In genomic region chr12:54695511-54696241, GRCm38 (mm10) we compare ENCODE assay signal across 8 mouse cellular contexts. TPM values are rescaled to one million over a fixed set of nuclear protein-coding genes. Genes with fewer than 3 reads are reported as not detected.
DNase-seq lines count a peak whose midpoint lies in the region; ATAC-seq and TF ChIP-seq lines count a peak whose summit lies in the region.

Eapp (minus strand) TSS chr12:54695897.

- peaks cover 9% of the 10 kb centered on the region for H3K79me2 ChIP-seq in MEL (ENCODE audit: control insufficient read depth, insufficient read depth, low read length, poor library complexity)

- peak within 1 kb of the TSS; percentile 73 to 81 for H3K4me3 ChIP-seq in MEL (ENCODE audit: control insufficient read depth in 1 of 2, insufficient read depth in 1 of 2, low read depth in 2 of 2, low read length in 2 of 2)
- peak within 1 kb of the TSS; percentile 74 for H3K4me3 ChIP-seq in cerebellum, adult 2 months (replicated peaks; ENCODE audit: insufficient read depth, low read depth, low read length)
- peak within 1 kb of the TSS; percentile 95 for H3K4me3 ChIP-seq in lung, embryonic 16.5 days (ENCODE audit: low read length)

- peak within 1 kb of the TSS; percentile 82 for H3K4me2 ChIP-seq in lung, embryonic 16.5 days (ENCODE audit: low read depth, low read length)

- under 1% methylated on average over 57 of the region's 57 CpGs for WGBS in cerebellum, adult 2 months
- WGBS in lung, embryonic 16.5 days, result under 1% methylated on average over 57 of the region's 57 CpGs

- peak in 2 of 3 experiments; percentile 33 to 50; a peak in 4 of 6 replicates for TF ChIP-seq CTCF in MEL (IDR thresholded peaks at IDR 0.05 in 2 of 3, conservative IDR thresholded peaks at IDR 0.05 in 1 of 3; ENCODE audit: control insufficient read depth in 1 of 3, insufficient read depth in 1 of 3, low read depth in 2 of 3, low read length in 3 of 3, poor library complexity in 1 of 3, severe bottlenecking in 1 of 3)
- no peak for TF ChIP-seq CTCF in cerebellum, adult 2 months (IDR thresholded peaks at IDR 0.05; ENCODE audit: borderline replicate concordance, insufficient read depth, low read depth, low read length)

- peak; percentile 74 to 93 for TF ChIP-seq POLR2A in MEL (IDR thresholded peaks at IDR 0.05; ENCODE audit: control insufficient read depth in 1 of 2, insufficient read depth in 1 of 2, low read depth in 1 of 2, low read length in 2 of 2, poor library complexity in 1 of 2)
- TF ChIP-seq POLR2A in cerebellum, adult 2 months (IDR thresholded peaks at IDR 0.05; ENCODE audit: borderline replicate concordance, insufficient read depth, low read length), result peak; percentile 70

- peaks cover 2 to 11% of the 10 kb centered on the region in 2 experiments; a peak in 3 of 4 replicates for H3K36me3 ChIP-seq in MEL (ENCODE audit: control insufficient read depth in 1 of 2, insufficient read depth in 2 of 2, low read length in 2 of 2)
- peaks cover 5% of the 10 kb centered on the region; the same call in 1 of the 2 replicates for H3K36me3 ChIP-seq in lung, embryonic 16.5 days (ENCODE audit: control insufficient read depth, insufficient read depth, low read length)

- peaks cover 3 to 13% of the 10 kb centered on the region in 2 experiments; a peak in 3 of 4 replicates for H3K4me1 ChIP-seq in MEL (ENCODE audit: control insufficient read depth in 1 of 2, insufficient read depth in 2 of 2, low read length in 2 of 2)
- H3K4me1 ChIP-seq in cerebellum, adult 2 months (ENCODE audit: control insufficient read depth, insufficient read depth, low read length), result peaks cover 4% of the 10 kb centered on the region
- peaks cover 3% of the 10 kb centered on the region for H3K4me1 ChIP-seq in lung, embryonic 16.5 days (replicated peaks; ENCODE audit: control insufficient read depth, insufficient read depth, low read length)

- peak within 1 kb of the TSS; percentile 86 for H3K27ac ChIP-seq in MEL (ENCODE audit: control insufficient read depth, low read depth, low read length)
- H3K27ac ChIP-seq in cerebellum, adult 2 months (ENCODE audit: insufficient read depth, low read length), result peak within 1 kb of the TSS; percentile 81
- peak within 1 kb of the TSS; percentile 98 for H3K27ac ChIP-seq in lung, embryonic 16.5 days (ENCODE audit: low read length)

- peak; percentile 98 for DNase-seq in MEL (ENCODE audit: low read depth, low spot score)
- peak; percentile 97 to 98 for DNase-seq in cerebellum, adult 2 months
- peak; percentile 92 for DNase-seq in forelimb bud, embryonic 11.5 days (ENCODE audit: low read depth, low spot score)
- peak; percentile 83 for DNase-seq in layer of hippocampus, adult 9-10 months (ENCODE audit: low spot score)
- DNase-seq in ovary, postnatal 10 days (ENCODE audit: low spot score), result peak; percentile 88
- peak; percentile 93 to 96 for DNase-seq in thymus, postnatal 10 days (ENCODE audit: low spot score in 2 of 2)

- TF ChIP-seq RAD21 in MEL (IDR thresholded peaks at IDR 0.05; ENCODE audit: low read depth, low read length), result no peak

- H3K27me3 ChIP-seq in MEL (ENCODE audit: control insufficient read depth in 1 of 2, insufficient read depth in 2 of 2, low read length in 2 of 2), result no peaks in the 10 kb centered on the region
- no peaks in the 10 kb centered on the region for H3K27me3 ChIP-seq in cerebellum, adult 2 months (ENCODE audit: control insufficient read depth, insufficient read depth, low read length)
- H3K27me3 ChIP-seq in lung, embryonic 16.5 days (ENCODE audit: control insufficient read depth, insufficient read depth, low read depth, low read length), result no peaks in the 10 kb centered on the region

- peak within 1 kb of the TSS; percentile 91 for H3K9ac ChIP-seq in MEL (ENCODE audit: control insufficient read depth, low read depth, low read length, poor library complexity, severe bottlenecking)
- peak within 1 kb of the TSS; percentile 92 for H3K9ac ChIP-seq in lung, embryonic 16.5 days (ENCODE audit: low read length)

- ATAC-seq in hematopoietic stem cell, adult 5-6 weeks (replicated peaks in 1 of 2; ENCODE audit: insufficient read depth in 1 of 2, low FRiP score in 2 of 2, low TSS enrichment in 1 of 2, low read depth in 1 of 2, poor library complexity in 2 of 2, severe bottlenecking in 2 of 2), result peak; percentile 81 to 83
- peak; percentile 93 for ATAC-seq in lung, embryonic 16.5 days (ENCODE audit: low read depth)

- TF ChIP-seq EP300 in MEL (IDR thresholded peaks at IDR 0.05; ENCODE audit: low read depth in 1 of 2, low read length in 2 of 2), result no peak

- no peaks in the 10 kb centered on the region for H3K9me3 ChIP-seq in MEL (replicated peaks; ENCODE audit: insufficient read depth, low read length)
- H3K9me3 ChIP-seq in lung, embryonic 16.5 days (ENCODE audit: control insufficient read depth, low read length), result no peaks in the 10 kb centered on the region

TF ChIP-seq in MEL, 35 proteins besides CTCF, POLR2A, EP300 and RAD21:
- peak; percentile 37; the same call in 1 of the 2 replicates for TF ChIP-seq MXI1 (IDR thresholded peaks at IDR 0.05; ENCODE audit: low read depth, low read length)
- TF ChIP-seq GABPA (IDR thresholded peaks at IDR 0.05; ENCODE audit: low read depth, low read length), result no peak
- TF ChIP-seq BHLHE40 (IDR thresholded peaks at IDR 0.05; ENCODE audit: borderline replicate concordance, low read depth, low read length), result no peak
- TF ChIP-seq MAX (IDR thresholded peaks at IDR 0.05; ENCODE audit: low read length), result no peak
- no peak for TF ChIP-seq MAFK (IDR thresholded peaks at IDR 0.05; ENCODE audit: borderline replicate concordance, low read depth, low read length)
- TF ChIP-seq ZKSCAN1 (IDR thresholded peaks at IDR 0.05; ENCODE audit: low read depth, low read length), result no peak
- no peak for TF ChIP-seq MYB (IDR thresholded peaks at IDR 0.05; ENCODE audit: low read depth, low read length)
- 0 out of 2 replicates have a peak, but pooled peaks have one; percentile 6 for TF ChIP-seq MYC (IDR thresholded peaks at IDR 0.05; ENCODE audit: low read depth, low read length)
- peak; percentile 70; the same call in 1 of the 2 replicates for TF ChIP-seq POLR2AphosphoS2 (IDR thresholded peaks at IDR 0.05; ENCODE audit: low read length)
- TF ChIP-seq POLR2AphosphoS5 (IDR thresholded peaks at IDR 0.05; ENCODE audit: borderline replicate concordance, low read depth, low read length), result peak; percentile 77; the same call in 1 of the 2 replicates
- TF ChIP-seq TCF12 (IDR thresholded peaks at IDR 0.05; ENCODE audit: low read depth, low read length), result no peak; the same call in 1 of the 2 replicates
- TF ChIP-seq SMC3 (IDR thresholded peaks at IDR 0.05; ENCODE audit: low read depth, low read length), result no peak
- TF ChIP-seq E2F4 (IDR thresholded peaks at IDR 0.05; ENCODE audit: borderline replicate concordance, low read depth, low read length), result no peak
- TF ChIP-seq NRF1 (IDR thresholded peaks at IDR 0.05; ENCODE audit: insufficient read depth, low read depth, low read length, poor library complexity, severe bottlenecking), result peak; percentile 92
- TF ChIP-seq TAL1 (IDR thresholded peaks at IDR 0.05; ENCODE audit: low read length), result no peak
- no peak for TF ChIP-seq MEF2A (IDR thresholded peaks at IDR 0.05; ENCODE audit: extremely low read depth, insufficient replicate concordance, low read depth, low read length, poor library complexity, severe bottlenecking)
- no peak for TF ChIP-seq ZMIZ1 (IDR thresholded peaks at IDR 0.05; ENCODE audit: low read depth, low read length)
- TF ChIP-seq KAT2A (conservative IDR thresholded peaks at IDR 0.05; ENCODE audit: low read depth, low read length), result peak; percentile 94
- TF ChIP-seq ETS1 (IDR thresholded peaks at IDR 0.05; ENCODE audit: low read depth, low read length), result peak; percentile 55; the same call in 1 of the 2 replicates
- TF ChIP-seq TBP (IDR thresholded peaks at IDR 0.05; ENCODE audit: low read depth, low read length), result peak; percentile 66; the same call in 1 of the 2 replicates
- no peak for TF ChIP-seq ZC3H11A (IDR thresholded peaks at IDR 0.05; ENCODE audit: low read depth, low read length)
- no peak for TF ChIP-seq GATA1 (IDR thresholded peaks at IDR 0.05; ENCODE audit: low read depth, low read length)
- no peak for TF ChIP-seq CHD2 (IDR thresholded peaks at IDR 0.05; ENCODE audit: low read length)
- TF ChIP-seq HCFC1 (IDR thresholded peaks at IDR 0.05; ENCODE audit: low read depth, low read length), result peak; percentile 95
- no peak; the same call in 1 of the 2 replicates for TF ChIP-seq MAZ (IDR thresholded peaks at IDR 0.05; ENCODE audit: low read depth, low read length)
- peak; percentile 96 for TF ChIP-seq SIN3A (IDR thresholded peaks at IDR 0.05; ENCODE audit: low read length)
- TF ChIP-seq UBTF (IDR thresholded peaks at IDR 0.05; ENCODE audit: borderline replicate concordance, insufficient read depth, low read depth, low read length), result no peak; the same call in 1 of the 2 replicates
- no peak for TF ChIP-seq CHD1 (IDR thresholded peaks at IDR 0.05; ENCODE audit: low read depth, low read length)
- TF ChIP-seq USF1 (IDR thresholded peaks at IDR 0.05; ENCODE audit: low read depth, low read length), result peak; percentile 34; the same call in 1 of the 2 replicates
- no peak for TF ChIP-seq RCOR1 (IDR thresholded peaks at IDR 0.05; ENCODE audit: low read depth, low read length)
- peak; percentile 99 for TF ChIP-seq ELF1 (IDR thresholded peaks at IDR 0.05; ENCODE audit: low read depth, low read length)
- peak; percentile 77 for TF ChIP-seq NELFE (IDR thresholded peaks at IDR 0.05; ENCODE audit: low read depth, low read length)
- no peak for TF ChIP-seq ZNF384 (IDR thresholded peaks at IDR 0.05; ENCODE audit: low read depth, low read length)
- TF ChIP-seq JUND (IDR thresholded peaks at IDR 0.05; ENCODE audit: low read depth, low read length), result no peak
- no peak for TF ChIP-seq USF2 (IDR thresholded peaks at IDR 0.05; ENCODE audit: borderline replicate concordance in 1 of 2, insufficient read depth in 1 of 2, low read depth in 1 of 2, low read length in 2 of 2)
TF ChIP-seq in MEL: peak in this region for 13.

RNA-seq across cellular contexts. Expression of gene Eapp, which starts in this region (rescaled TPM):
- 45.6 and 50.4 TPM in 2 replicates for total RNA-seq in MEL (2012; rRNA removed)
- 10 to 100 TPM in 1 of 2 experiments, not detected in 1; 50.7 TPM for polyA plus RNA-seq in MEL (2012; ENCODE audit: insufficient read depth in 1 of 2, insufficient read length in 2 of 2, low read depth in 1 of 2, low replicate concordance in 2 of 2, missing spikeins in 1 of 2)
- polyA plus RNA-seq in cerebellum, adult 2 months (2012; rRNA removed), result 27.4 and 28.6 TPM in 2 replicates
- total RNA-seq in hematopoietic stem cell, adult 5-6 weeks (2017), result 66.3 and 116 TPM in 2 replicates
- polyA plus RNA-seq in lung, embryonic 16.5 days (2015; fragmentation: Nextera tagmentation; extraction: Ambion mirVana), result 61.8 and 62.7 TPM in 2 replicates

Comparison
In these comparisons a context has a peak if more than half of its experiments do, and no peak if none do; other contexts are left out.
1. Peak in every context shown above with its lines: DNase-seq, ATAC-seq, H3K4me3 ChIP-seq and H3K27ac ChIP-seq.